12 mouse cellular contexts compared by ENCODE assay signal in the genomic region with DNA sequence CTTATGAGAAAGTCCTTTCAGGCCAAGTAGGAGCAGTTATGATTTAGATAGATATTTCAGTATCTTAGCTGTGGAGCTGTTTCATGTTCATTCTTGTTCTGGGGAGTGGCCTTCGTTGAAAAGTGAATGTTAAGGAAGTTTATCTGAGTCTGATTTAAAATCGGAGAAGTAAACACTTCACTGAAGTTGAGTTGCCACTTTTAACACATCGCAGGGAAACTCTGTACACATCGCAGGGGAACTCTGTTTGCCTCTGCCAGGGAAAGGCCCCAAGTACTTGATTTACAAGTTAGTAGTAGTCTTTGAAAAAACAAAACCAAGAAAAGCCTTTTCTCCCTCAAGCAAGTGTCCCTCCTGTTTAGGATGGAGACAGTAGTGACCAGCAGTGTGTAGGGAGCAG. TPM values are rescaled to one million over a fixed set of nuclear protein-coding genes. Genes with fewer than 3 reads are reported as not detected.
A peak's percentile ranks its signal among the peaks of the same experiment; 100 is the strongest.
DNase-seq lines count a peak whose midpoint lies in the region; ATAC-seq and TF ChIP-seq lines count a peak whose summit lies in the region.
"Had no signal": no experiment of that assay in that cellular context is flagged by ENCODE, and none has a peak within 500 bp of the region (broad histone marks: within the 10 kb centered on the region; RNA-seq: fewer than 3 reads in every experiment).

No protein-coding gene starts in this region.

- no peak for TF ChIP-seq CTCF in kidney, adult 2 months (conservative IDR thresholded peaks at IDR 0.05; ENCODE audit: insufficient read depth, insufficient read length, low read depth, low read length)

- DNase-seq in kidney, adult 2 months = no peak
- DNase-seq in kidney, postnatal 25 days = no peak
- no peak for DNase-seq in limb, embryonic 10.5 days (ENCODE audit: low spot score)
- peak; percentile 52 for DNase-seq in lung, postnatal 25 days (ENCODE audit: low spot score)
- DNase-seq in right cerebral cortex, adult 18-20 months = no peak
- DNase-seq in adipocyte (ENCODE audit: low spot score) = no peak

- peak overlapping the region; percentile 93 for H3K4me2 ChIP-seq in embryonic facial prominence, embryonic 13.5 days

- H3K27ac ChIP-seq in kidney, adult 2 months (ENCODE audit: insufficient read depth, low read depth, low read length) = no peak overlapping the region
- H3K27ac ChIP-seq in embryonic facial prominence, embryonic 13.5 days = peak overlapping the region; percentile 76
- no peak overlapping the region for H3K27ac ChIP-seq in limb, embryonic 10.5 days
- H3K27ac ChIP-seq: hindbrain, embryonic 15.5 days had no signal

- H3K36me3 ChIP-seq in kidney, adult 2 months (ENCODE audit: control insufficient read depth, insufficient read depth, low read length) = no peaks in the 10 kb centered on the region
- H3K36me3 ChIP-seq in embryonic facial prominence, embryonic 13.5 days = no peaks in the 10 kb centered on the region
- no peaks in the 10 kb centered on the region for H3K36me3 ChIP-seq in limb, embryonic 10.5 days
- H3K36me3 ChIP-seq: hindbrain, embryonic 15.5 days had no signal

- no peak for ATAC-seq in embryonic facial prominence, embryonic 13.5 days (ENCODE audit: insufficient number of reproducible peaks, insufficient read depth, low FRiP score, low TSS enrichment, low read depth)
- ATAC-seq in erythroblast, adult 5-6 weeks (replicated peaks; ENCODE audit: low FRiP score, poor library complexity, severe bottlenecking) = no peak

- 0 out of 2 replicates have a peak overlapping the region, but pooled peaks have one; percentile 13 for H3K4me3 ChIP-seq in kidney, adult 2 months (ENCODE audit: insufficient read depth, low read depth, low read length)
- H3K4me3 ChIP-seq in embryonic facial prominence, embryonic 13.5 days = peak overlapping the region; percentile 57
- peak overlapping the region; percentile 62; the same call in 1 of the 2 replicates for H3K4me3 ChIP-seq in limb, embryonic 10.5 days

- TF ChIP-seq POLR2A in kidney, adult 2 months (IDR thresholded peaks at IDR 0.05; ENCODE audit: low read depth, low read length) = no peak

- H3K9ac ChIP-seq in embryonic facial prominence, embryonic 13.5 days = peak overlapping the region; percentile 58

- peaks cover 5% of the 10 kb centered on the region; the same call in 1 of the 2 replicates for H3K4me1 ChIP-seq in kidney, adult 2 months (ENCODE audit: control insufficient read depth, insufficient read depth, low read length)
- peaks cover 10% of the 10 kb centered on the region for H3K4me1 ChIP-seq in embryonic facial prominence, embryonic 13.5 days
- H3K4me1 ChIP-seq in limb, embryonic 10.5 days = peaks cover 10% of the 10 kb centered on the region

- H3K9me3 ChIP-seq in embryonic facial prominence, embryonic 13.5 days = no peaks in the 10 kb centered on the region
- no peaks in the 10 kb centered on the region for H3K9me3 ChIP-seq in limb, embryonic 10.5 days (replicated peaks)
- H3K9me3 ChIP-seq: hindbrain, embryonic 15.5 days; megakaryocyte, embryonic 14.5 days had no signal

- WGBS in kidney, adult 2 months = 45% methylated on average over 4 of the region's 4 CpGs
- whole genome bisulfite sequencing in embryonic facial prominence, embryonic 13.5 days = 52% methylated on average over 4 of the region's 4 CpGs
- WGBS in limb, embryonic 10.5 days = 45% methylated on average over 4 of the region's 4 CpGs

- H3K27me3 ChIP-seq in kidney, adult 2 months (replicated peaks; ENCODE audit: control insufficient read depth, insufficient read depth, low read length) = no peaks in the 10 kb centered on the region
- peaks cover 50% of the 10 kb centered on the region for H3K27me3 ChIP-seq in embryonic facial prominence, embryonic 13.5 days
- peaks cover 55% of the 10 kb centered on the region for H3K27me3 ChIP-seq in limb, embryonic 10.5 days (ENCODE audit: low read depth, poor library complexity, severe bottlenecking)

RNA-seq across cellular contexts. Expression of a gene that starts 0.9 kb away (rescaled TPM):
- polyA plus RNA-seq in kidney, adult 2 months (2012; rRNA removed) = 56.2 and 76.8 TPM in 2 replicates
- polyA plus RNA-seq in embryonic facial prominence, embryonic 13.5 days (2015; fragmentation: Nextera tagmentation; extraction: Ambion mirVana) = 182 and 189 TPM in 2 replicates
- 35.0 and 35.6 TPM in 2 replicates for polyA plus RNA-seq in limb, embryonic 10.5 days (2016; fragmentation: Nextera tagmentation; extraction: Ambion mirVana)
- total RNA-seq in erythroblast, adult 5-6 weeks (2015; ENCODE audit: low replicate concordance) = 1.0 and 2.7 TPM in 2 replicates
- 0.56 and 0.85 TPM in 2 replicates for total RNA-seq in erythroblast, adult 5-6 weeks (2017; ENCODE audit: low replicate concordance)

RNA-seq across cellular contexts. Expression of a gene that starts 59.1 kb away (rescaled TPM):
- polyA plus RNA-seq in kidney, adult 2 months (2012; rRNA removed) = not detected in 2 replicates
- not detected in 2 replicates for polyA plus RNA-seq in embryonic facial prominence, embryonic 13.5 days (2015; fragmentation: Nextera tagmentation; extraction: Ambion mirVana)
- not detected in 2 replicates for polyA plus RNA-seq in limb, embryonic 10.5 days (2016; fragmentation: Nextera tagmentation; extraction: Ambion mirVana)
- total RNA-seq in erythroblast, adult 5-6 weeks (2015; ENCODE audit: low replicate concordance) = not detected in 2 replicates
- not detected in 2 replicates for total RNA-seq in erythroblast, adult 5-6 weeks (2017; ENCODE audit: low replicate concordance)
- total RNA-seq: layer of hippocampus, postnatal 14 days had no signal
- polyA plus RNA-seq: frontal cortex, adult 2 months had no signal
